Mouse (Mus musculus): ENCODE measurements at regions not wholly inside any gene's neighbourhood (a gene's known extent, or its start where the extent isn't known, plus 50 kb on each side); places are given as distances from the start of the nearest gene placed in this dataset.

DNA sequence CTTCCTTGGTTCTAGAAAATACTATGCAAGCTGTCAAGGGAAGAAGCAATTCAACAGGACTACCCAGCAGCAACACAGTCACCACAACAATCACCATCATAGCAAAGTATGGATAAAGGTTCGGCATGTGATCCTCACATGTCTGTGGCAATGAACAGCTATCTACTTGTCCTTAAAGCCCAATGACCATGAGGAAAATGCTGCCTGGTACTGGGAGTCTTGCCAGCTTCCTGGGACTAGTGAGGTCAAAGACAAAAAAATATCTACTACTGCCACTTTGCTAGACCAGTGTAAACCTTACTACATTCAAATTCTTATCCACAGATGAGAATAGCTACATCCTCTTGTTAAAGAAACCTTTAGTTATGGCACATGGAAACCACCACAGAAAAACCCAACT, 346.3 kb downstream of the Wdr20rt start:
- no peak for DNase-seq (ENCODE audit: low read depth, low spot score)

DNA sequence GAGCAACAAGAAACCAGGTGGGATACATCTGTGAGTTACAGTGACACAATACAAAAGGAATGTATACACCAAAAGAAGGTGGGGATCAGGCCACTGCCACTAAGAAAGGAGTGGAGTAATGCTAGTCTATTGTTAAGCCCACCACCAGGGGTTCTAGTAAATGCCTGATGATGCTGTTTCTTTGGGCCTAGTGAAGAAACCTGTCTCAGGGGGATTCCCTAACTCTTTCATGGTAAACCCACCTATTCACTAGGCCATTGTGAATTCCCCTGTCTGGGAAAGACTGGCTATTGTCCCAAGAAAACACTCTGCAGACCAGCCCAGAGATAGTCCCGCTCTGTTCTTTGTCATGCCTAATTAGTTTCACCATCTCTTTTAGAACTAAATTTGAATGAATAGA, 368.2 kb downstream of the Wdr20rt start:
- DNase-seq (ENCODE audit: low read depth, low spot score), result peak; percentile 95

DNA sequence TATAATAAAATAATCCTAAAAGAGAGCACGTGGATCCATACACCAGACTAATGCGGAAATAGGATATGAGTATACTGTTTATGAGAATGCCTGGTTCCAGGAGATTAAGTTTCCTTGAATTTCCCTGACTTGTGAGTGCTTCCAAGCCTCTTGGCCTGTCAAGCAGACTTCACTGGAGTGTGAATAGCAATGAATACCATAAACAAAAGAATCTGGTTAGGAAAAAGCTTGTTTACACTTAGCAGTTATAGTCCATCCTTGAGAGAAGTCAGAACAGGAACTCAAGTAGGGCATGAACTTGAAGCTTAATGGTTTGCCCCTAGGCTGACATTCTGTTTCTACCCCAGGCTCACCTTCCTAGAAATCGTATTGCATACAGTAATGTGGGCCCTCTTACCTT, 368.8 kb downstream of the Wdr20rt start:
- peak; percentile 57 for DNase-seq (ENCODE audit: low read depth, low spot score)

DNA sequence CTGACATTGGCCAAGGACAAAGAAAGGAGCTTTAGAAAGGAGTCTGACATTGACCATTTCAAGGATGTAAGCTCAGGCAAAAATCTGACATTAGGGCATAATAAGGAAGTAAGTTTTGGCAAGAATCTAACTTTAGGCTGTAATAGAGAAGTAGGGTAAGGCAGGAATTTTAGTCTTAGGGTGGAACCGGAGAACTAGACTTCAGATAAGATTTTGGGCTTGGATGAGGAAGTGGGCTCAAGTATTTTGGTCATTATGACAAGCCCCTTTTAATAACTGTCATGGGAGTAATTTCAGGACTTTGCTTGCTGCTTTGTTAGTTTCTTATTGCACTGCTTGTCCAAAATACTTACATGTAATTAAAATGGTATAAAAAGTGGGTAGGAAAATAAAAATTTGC, 418.9 kb downstream of the Wdr20rt start:
- no peak for DNase-seq (ENCODE audit: low read depth, low spot score)

DNA sequence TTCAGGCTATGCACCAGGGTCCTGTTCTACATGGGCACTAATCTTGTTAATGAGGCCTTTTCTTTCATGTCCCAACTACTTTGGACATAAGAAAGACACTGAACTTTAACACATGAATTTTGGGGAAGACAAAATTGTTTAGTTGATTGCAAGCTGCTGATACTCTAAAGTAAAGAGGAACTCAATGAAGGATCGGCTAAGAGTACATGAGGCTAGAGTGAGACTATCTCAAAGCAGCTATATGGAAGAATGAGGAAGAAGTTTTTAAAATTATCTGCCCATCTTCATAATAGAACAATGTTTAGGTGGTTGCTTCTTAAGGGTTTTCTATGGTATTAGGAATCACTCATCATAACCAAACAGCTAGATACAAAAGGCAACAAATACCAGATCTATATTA, 431.5 kb downstream of the Wdr20rt start:
- DNase-seq (ENCODE audit: low read depth, low spot score), result no peak

DNA sequence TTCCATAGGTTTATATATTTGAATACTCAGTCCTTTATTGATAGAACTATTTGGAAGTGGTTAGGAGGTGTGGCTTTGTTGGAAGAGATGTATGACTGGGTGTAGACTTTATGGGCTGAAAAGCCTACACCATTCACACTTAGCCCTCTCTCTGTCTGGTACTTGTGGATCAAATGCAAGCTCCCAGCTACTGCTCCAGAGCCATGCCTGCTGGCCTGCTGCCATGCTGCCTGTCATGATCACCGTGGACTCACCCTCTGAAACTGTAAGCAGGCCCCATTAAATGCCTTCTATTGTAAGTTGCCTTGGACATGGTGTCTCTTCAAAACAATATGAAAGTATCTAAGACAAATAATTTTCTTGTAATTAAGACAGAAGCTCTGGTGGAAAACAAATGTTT, 446.4 kb downstream of the Wdr20rt start:
- no peak for DNase-seq (ENCODE audit: low read depth, low spot score)

DNA sequence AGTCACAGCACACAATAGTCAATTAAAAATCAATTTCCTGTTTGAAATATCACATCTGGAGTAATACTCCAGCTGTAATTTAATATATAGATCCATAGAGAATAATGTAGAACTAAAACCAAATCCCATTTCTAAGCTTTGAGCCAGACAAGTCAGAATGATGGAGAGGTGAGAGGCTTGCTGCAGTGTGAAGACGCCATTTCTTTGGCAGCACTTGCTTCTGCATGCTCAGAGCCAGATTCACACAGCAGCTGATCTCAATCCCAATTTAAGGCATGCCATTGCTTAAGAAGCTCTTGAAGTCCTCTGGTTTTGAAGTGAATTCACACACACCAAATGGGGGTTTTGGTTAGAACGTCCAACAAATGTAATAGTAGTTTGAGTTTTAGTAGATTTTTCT, 447.9 kb downstream of the Wdr20rt start:
- no peak for DNase-seq (ENCODE audit: low read depth, low spot score)

DNA sequence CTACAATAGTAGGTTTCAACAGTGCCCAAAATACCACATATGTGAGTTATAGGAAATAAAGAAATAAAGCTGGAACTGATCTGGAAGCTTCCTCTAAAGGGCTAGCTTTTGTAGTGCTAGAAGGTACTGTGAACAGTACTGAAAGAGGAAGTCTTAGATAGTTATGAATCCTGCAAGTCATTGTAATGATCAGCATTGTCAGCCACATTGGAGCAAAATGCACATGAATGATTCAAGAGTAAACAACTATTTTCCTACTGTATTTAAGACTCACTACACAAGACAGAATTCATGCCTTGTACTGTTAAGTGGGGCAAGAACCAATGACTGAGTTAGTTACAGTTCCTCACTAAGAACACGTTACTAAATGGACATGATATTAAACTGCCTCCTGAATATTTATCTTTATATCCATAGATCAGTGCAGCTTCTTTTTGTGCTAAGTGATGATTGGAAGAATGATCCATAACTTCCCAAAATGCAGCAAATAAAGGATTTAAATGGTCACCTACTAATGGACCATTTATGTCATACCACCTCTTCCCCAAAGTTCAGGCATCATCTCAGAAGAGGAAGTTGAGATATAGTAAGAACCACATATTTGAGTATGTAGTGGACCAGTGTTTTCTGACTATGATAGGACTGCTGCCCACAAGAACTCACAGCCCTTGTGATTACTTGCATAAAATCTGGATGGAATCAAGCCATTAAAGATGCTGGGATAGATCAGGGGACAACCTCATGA, 449.8 kb downstream of the Wdr20rt start:
- no peak for DNase-seq (ENCODE audit: low read depth, low spot score)

DNA sequence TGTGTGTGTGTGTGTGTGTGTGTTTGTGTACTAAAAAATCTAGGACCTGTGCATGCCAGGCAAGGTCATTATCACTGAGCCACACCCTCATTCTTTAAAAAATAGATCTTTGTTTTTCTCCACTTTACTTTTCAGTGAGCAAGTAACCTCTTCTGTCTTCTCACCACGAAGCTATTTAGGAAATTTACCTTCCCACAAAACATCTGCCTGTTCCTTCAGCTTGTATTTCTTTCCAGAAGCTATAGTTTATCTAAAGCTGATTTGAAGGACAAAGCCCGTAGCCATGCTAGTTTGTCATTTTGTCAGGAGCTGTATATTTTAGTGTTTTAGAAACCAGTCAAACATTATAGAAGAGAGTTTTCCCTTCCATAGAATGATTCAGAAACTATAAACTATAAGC, 455.0 kb downstream of the Wdr20rt start:
- DNase-seq (ENCODE audit: low read depth, low spot score), result no peak

DNA sequence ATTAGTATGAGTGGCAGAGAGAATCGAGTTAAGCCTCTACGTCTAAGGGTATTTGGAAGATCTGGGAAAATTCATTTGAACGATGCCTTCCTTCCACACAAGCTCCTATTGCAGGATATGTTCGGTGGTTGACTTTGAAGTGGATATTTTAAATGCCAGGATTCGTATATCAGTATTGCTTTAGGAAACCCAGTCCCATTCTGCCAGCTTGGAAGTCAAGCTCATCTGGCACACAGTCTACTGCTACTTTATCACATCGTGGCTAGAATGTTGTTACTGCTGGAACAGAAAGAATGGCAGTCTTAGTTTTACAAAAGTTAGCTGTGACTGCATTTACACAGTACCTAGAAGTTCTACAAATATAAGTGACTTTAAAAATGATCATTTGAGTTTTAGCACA, 456.5 kb downstream of the Wdr20rt start:
- no peak for DNase-seq (ENCODE audit: low read depth, low spot score)

DNA sequence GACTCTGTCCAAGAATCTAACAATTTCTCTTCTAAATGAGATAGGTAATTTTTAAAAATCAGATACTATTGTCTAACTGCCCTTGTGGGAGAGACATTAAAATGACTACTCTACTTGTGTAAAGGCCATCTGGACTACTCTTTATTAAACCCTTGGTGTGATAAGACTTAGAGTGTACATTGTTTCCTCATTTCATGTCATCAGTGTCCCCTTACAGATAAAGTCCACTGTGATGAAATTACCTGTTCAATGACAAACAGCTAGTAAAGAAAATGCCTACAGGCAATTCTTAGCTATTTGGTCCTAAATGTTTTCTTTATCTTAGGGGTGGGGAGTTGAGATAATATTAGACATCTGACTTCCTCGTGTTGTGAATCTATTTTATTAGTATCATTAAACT, 479.7 kb downstream of the Wdr20rt start:
- no peak for DNase-seq (ENCODE audit: low read depth, low spot score)

DNA sequence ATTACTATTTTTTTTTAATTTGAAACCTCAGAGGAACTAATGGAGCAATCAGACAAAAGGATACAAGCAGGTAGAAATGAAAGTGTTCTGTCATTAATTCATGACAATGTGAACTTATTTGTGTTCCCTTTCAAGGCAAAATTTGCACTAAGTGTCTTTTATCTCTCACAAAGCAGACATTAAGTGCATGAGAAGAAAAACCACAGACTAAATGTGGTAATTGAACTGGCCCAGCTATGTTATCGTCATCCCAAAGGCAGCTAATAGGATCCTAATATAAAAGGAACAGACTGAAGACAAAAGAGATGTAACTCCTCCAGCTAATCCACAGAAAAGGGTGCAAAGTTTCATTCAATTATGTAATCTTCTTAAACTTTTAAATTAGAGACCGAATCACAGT, 487.0 kb downstream of the Wdr20rt start:
- DNase-seq (ENCODE audit: low read depth, low spot score), result no peak
